8 mouse cellular contexts compared by ENCODE assay signal in the genomic region with DNA sequence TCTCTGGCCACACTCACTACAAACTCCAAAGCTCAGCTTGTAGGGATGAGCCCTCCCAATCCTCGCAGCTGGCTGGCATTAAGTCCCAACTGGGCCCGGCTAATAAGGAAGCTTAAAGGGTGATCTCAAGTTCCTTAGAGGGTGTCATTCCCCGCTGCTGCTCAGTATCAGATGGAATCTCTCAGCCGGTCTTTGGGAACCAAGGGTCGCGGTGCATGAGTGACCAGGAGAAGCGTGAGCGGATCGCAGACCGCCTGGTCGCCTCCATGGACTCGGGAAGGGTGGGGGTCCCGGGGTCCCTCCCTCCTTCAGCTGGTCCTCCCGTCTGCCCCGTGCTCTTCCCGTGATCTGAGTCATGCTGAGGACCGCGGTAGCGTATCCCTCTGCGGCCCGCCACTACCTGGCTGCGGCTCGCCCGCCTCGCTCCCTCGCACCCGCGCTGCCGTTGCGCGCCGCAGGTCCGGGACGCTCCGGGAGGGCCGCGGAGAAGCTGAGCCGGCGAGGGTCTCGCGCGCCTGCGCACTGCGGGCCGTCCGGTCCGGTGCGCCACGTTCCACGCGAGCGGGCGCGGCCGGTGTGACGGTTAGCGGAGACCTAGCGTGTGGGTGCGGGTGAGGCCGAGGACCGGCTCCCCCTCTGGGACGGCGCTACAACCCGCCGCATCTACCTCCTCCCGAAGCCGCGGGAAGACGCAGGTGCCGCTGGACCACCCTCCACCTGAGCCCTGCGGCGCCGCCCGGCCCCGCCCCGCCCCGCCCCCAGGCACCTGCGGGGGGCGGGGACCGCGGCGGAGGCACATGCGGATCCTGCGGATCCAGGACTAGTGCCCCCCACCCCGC. TPM values are rescaled to one million over a fixed set of nuclear protein-coding genes. Genes with fewer than 3 reads are reported as not detected.
DNase-seq lines count a peak whose midpoint lies in the region; ATAC-seq and TF ChIP-seq lines count a peak whose summit lies in the region.

A gene (minus strand): TSS at position 754 of the 839 bp plus-strand sequence.

- peaks cover 10% of the 10 kb centered on the region; the same call in 1 of the 2 replicates for H3K4me1 ChIP-seq in embryonic facial prominence, embryonic 15.5 days
- peaks cover 9% of the 10 kb centered on the region for H3K4me1 ChIP-seq in limb, embryonic 12.5 days (replicated peaks)
- no peaks in the 10 kb centered on the region for H3K4me1 ChIP-seq in midbrain, postnatal 0 days (ENCODE audit: insufficient read depth, low read length)
- peaks cover 13% of the 10 kb centered on the region for H3K4me1 ChIP-seq in thymus, adult 2 months (replicated peaks; ENCODE audit: control insufficient read depth, insufficient read depth, low read length)

- 0 out of 2 replicates have a peak, but pooled peaks have one; percentile 14 for TF ChIP-seq POLR2A in thymus, adult 2 months (IDR thresholded peaks at IDR 0.05; ENCODE audit: control insufficient read depth, extremely low read depth, insufficient read depth, low read length, poor library complexity)

- ATAC-seq in embryonic facial prominence, embryonic 15.5 days (ENCODE audit: insufficient number of reproducible peaks, low FRiP score, low TSS enrichment, low read depth): peak; percentile 57; the same call in 1 of the 2 replicates
- ATAC-seq in limb, embryonic 12.5 days (ENCODE audit: insufficient number of reproducible peaks, insufficient read depth, low FRiP score, low TSS enrichment, low read depth): peak; percentile 80
- ATAC-seq in midbrain, postnatal 0 days (ENCODE audit: low FRiP score): peak; percentile 82

- peak within 1 kb of the TSS; percentile 98 for H3K4me2 ChIP-seq in embryonic facial prominence, embryonic 15.5 days (replicated peaks)
- peak within 1 kb of the TSS; percentile 98 for H3K4me2 ChIP-seq in limb, embryonic 12.5 days
- H3K4me2 ChIP-seq in midbrain, postnatal 0 days (ENCODE audit: low read depth, low read length, poor library complexity, severe bottlenecking): peak within 1 kb of the TSS; percentile 97

- no peak within 1 kb of the TSS for H3K27ac ChIP-seq in embryonic facial prominence, embryonic 15.5 days (replicated peaks)
- H3K27ac ChIP-seq in limb, embryonic 12.5 days: no peak within 1 kb of the TSS
- no peak within 1 kb of the TSS for H3K27ac ChIP-seq in midbrain, postnatal 0 days (ENCODE audit: low read depth, low read length)
- H3K27ac ChIP-seq in thymus, adult 2 months (ENCODE audit: control insufficient read depth, insufficient read depth, low read length): peak within 1 kb of the TSS; percentile 34

- no peak for TF ChIP-seq CTCF in midbrain, postnatal 0 days (IDR thresholded peaks at IDR 0.05)
- 0 out of 2 replicates have a peak, but pooled peaks have one; percentile 16 for TF ChIP-seq CTCF in thymus, adult 2 months (IDR thresholded peaks at IDR 0.05; ENCODE audit: borderline replicate concordance, control insufficient read depth, extremely low read depth, insufficient read depth, low read length, poor library complexity)

- no peaks in the 10 kb centered on the region for H3K9me3 ChIP-seq in embryonic facial prominence, embryonic 15.5 days (replicated peaks)
- 0 out of 2 replicates have a peak, but pooled peaks cover 7% of the 10 kb centered on the region for H3K9me3 ChIP-seq in limb, embryonic 12.5 days
- H3K9me3 ChIP-seq in midbrain, postnatal 0 days (ENCODE audit: low read length): no peaks in the 10 kb centered on the region

- under 1% methylated on average over 82 of the region's 85 CpGs for WGBS in embryonic facial prominence, embryonic 15.5 days
- WGBS in limb, embryonic 12.5 days: under 1% methylated on average over 73 of the region's 85 CpGs
- under 1% methylated on average over 59 of the region's 85 CpGs for WGBS in midbrain, postnatal 0 days
- 3% methylated on average over 85 of the region's 85 CpGs for WGBS in thymus, adult 2 months

- H3K27me3 ChIP-seq in embryonic facial prominence, embryonic 15.5 days: peaks cover 53% of the 10 kb centered on the region
- peaks cover 64% of the 10 kb centered on the region for H3K27me3 ChIP-seq in limb, embryonic 12.5 days
- peaks cover 14% of the 10 kb centered on the region; the same call in 1 of the 2 replicates for H3K27me3 ChIP-seq in midbrain, postnatal 0 days (ENCODE audit: insufficient read depth, low read length)
- no peaks in the 10 kb centered on the region for H3K27me3 ChIP-seq in thymus, adult 2 months (ENCODE audit: control insufficient read depth, insufficient read depth, low read length)

- no peaks in the 10 kb centered on the region for H3K36me3 ChIP-seq in embryonic facial prominence, embryonic 15.5 days
- no peaks in the 10 kb centered on the region for H3K36me3 ChIP-seq in limb, embryonic 12.5 days
- H3K36me3 ChIP-seq in midbrain, postnatal 0 days (ENCODE audit: insufficient read depth, low read length): no peaks in the 10 kb centered on the region
- peaks cover 5% of the 10 kb centered on the region; the same call in 1 of the 2 replicates for H3K36me3 ChIP-seq in thymus, adult 2 months (ENCODE audit: control insufficient read depth, insufficient read depth, low read length)

- H3K9ac ChIP-seq in embryonic facial prominence, embryonic 15.5 days: 0 out of 2 replicates have a peak within 1 kb of the TSS, but pooled peaks have one; percentile 12
- peak within 1 kb of the TSS; percentile 59 for H3K9ac ChIP-seq in limb, embryonic 12.5 days (replicated peaks)
- peak within 1 kb of the TSS; percentile 77 for H3K9ac ChIP-seq in midbrain, postnatal 0 days (replicated peaks; ENCODE audit: low read length, poor library complexity, severe bottlenecking)

- DNase-seq in heart, adult 11 months: peak; percentile 83
- DNase-seq in heart, adult 18-20 months: no peak
- peak; percentile 26 for DNase-seq in adrenal gland, postnatal 25 days
- peak; percentile 15 for DNase-seq in induced T-regulatory cell, adult 2 months (ENCODE audit: low read depth)
- peak; percentile 50 for DNase-seq in midbrain, postnatal 0 days (ENCODE audit: low spot score)
- DNase-seq in thymus, adult 2 months: peak; percentile 64

- H3K4me3 ChIP-seq in embryonic facial prominence, embryonic 15.5 days (replicated peaks): peak within 1 kb of the TSS; percentile 62
- peak within 1 kb of the TSS; percentile 69 for H3K4me3 ChIP-seq in limb, embryonic 12.5 days (replicated peaks)
- H3K4me3 ChIP-seq in midbrain, postnatal 0 days (ENCODE audit: low read depth, low read length): peak within 1 kb of the TSS; percentile 72
- peak within 1 kb of the TSS; percentile 66 for H3K4me3 ChIP-seq in thymus, adult 2 months (ENCODE audit: control insufficient read depth, insufficient read depth, low read length)

RNA-seq across cellular contexts. Expression of the gene that starts here (rescaled TPM):
- total RNA-seq in heart, adult 18-20 months (2021): not detected
- not detected in 2 replicates for total RNA-seq in adrenal gland, postnatal 25 days (2021)
- 0.47 and 0.64 TPM in 2 replicates for polyA plus RNA-seq in embryonic facial prominence, embryonic 15.5 days (2015; fragmentation: Nextera tagmentation; extraction: Ambion mirVana)
- 0.40 TPM in 1 of 2 replicates, not detected in the other for polyA plus RNA-seq in limb, embryonic 12.5 days (2016; fragmentation: Nextera tagmentation; extraction: Ambion mirVana)
- total RNA-seq in midbrain, postnatal 0 days (2014; rRNA removed): 0.93 and 1.9 TPM in 2 replicates
- polyA plus RNA-seq in midbrain, postnatal 0 days (2015; fragmentation: Nextera tagmentation; extraction: Ambion mirVana): 1.3 TPM in 2 replicates
- polyA plus RNA-seq in thymus, adult 2 months (2012; rRNA removed): 24.0 and 33.0 TPM in 2 replicates

Comparison
In these comparisons a context has a peak if more than half of its experiments do, and no peak if none do; other contexts are left out.
1. RNA of the gene that starts here (polyA plus RNA-seq): 24.0 to 33.0 TPM in thymus, adult 2 months; 1.3 TPM in midbrain, postnatal 0 days, 0.47 to 0.64 TPM in embryonic facial prominence, embryonic 15.5 days and 0.40 TPM in limb, embryonic 12.5 days; every median in the first group is over 10 times any median in the second.
2. DNase-seq: peak in heart, adult 11 months (single experiment), induced T-regulatory cell, adult 2 months (single experiment), midbrain, postnatal 0 days (single experiment) and thymus, adult 2 months (single experiment); none in heart, adult 18-20 months (0 of 2).
3. Peak in DNase-seq in adrenal gland, postnatal 25 days; RNA of the gene not detected or under 1 TPM.
4. Peak in ATAC-seq, H3K4me3 ChIP-seq, H3K9ac ChIP-seq and H3K4me2 ChIP-seq in embryonic facial prominence, embryonic 15.5 days; RNA of the gene not detected or under 1 TPM.
5. Peak in ATAC-seq, H3K4me3 ChIP-seq, H3K9ac ChIP-seq and H3K4me2 ChIP-seq in limb, embryonic 12.5 days; RNA of the gene not detected or under 1 TPM.
6. H3K9ac ChIP-seq: peak in every context shown above with its lines; median percentile 77 in midbrain, postnatal 0 days; 59 in limb, embryonic 12.5 days; 12 in embryonic facial prominence, embryonic 15.5 days.
7. Peak in every context shown above with its lines, with median percentiles within 50 percentile points of each other: ATAC-seq, H3K4me2 ChIP-seq and H3K4me3 ChIP-seq.